Mouse (Mus musculus) stomach, embryonic 14.5 days (tissue): ENCODE data around the gene Slamf6. TPM values are rescaled to one million over a fixed set of nuclear protein-coding genes. Genes with fewer than 3 reads are reported as not detected.

Experiments
- ATAC-seq: fragments of 200-750 bp; cut with Nextera tagmentation; 2 replicates; pipeline ENCODE4 v1.8.0; 2017; ENCODE audit warnings: low read depth, moderate TSS enrichment; ENCODE audit not compliant: insufficient number of reproducible peaks, insufficient read depth, low FRiP score
- H3K27ac ChIP-seq: fragments of 300-500 bp; sonication (generic); 2 replicates; pipeline ENCODE4 v1.5.1; 2014; ENCODE audit warnings: mild to moderate bottlenecking, low read length, moderate library complexity, mixed read lengths
- H3K27me3 ChIP-seq: fragments of 300-500 bp; sonication (generic); 2 replicates; pipeline ENCODE4 v1.6.1; 2014; ENCODE audit warnings: low read length, control low read depth, mixed read lengths; ENCODE audit not compliant: control insufficient read depth, insufficient read depth
- H3K36me3 ChIP-seq: fragments of 300-500 bp; sonication (generic); 2 replicates; pipeline ENCODE4 v1.6.1; 2014; ENCODE audit warnings: mild to moderate bottlenecking, control low read depth, low read length, moderate library complexity, mixed read lengths; ENCODE audit not compliant: control insufficient read depth, insufficient read depth
- H3K4me1 ChIP-seq: fragments of 300-500 bp; sonication (generic); 2 replicates; pipeline ENCODE4 v1.6.1; 2014; ENCODE audit warnings: low read length, control low read depth, mixed read lengths; ENCODE audit not compliant: control insufficient read depth, insufficient read depth
- H3K4me2 ChIP-seq: fragments of 300-500 bp; sonication (generic); replicated peaks from 2 replicates; pipeline ENCODE4 v1.6.1; 2014; ENCODE audit warnings: low read depth, low read length, control low read depth
- H3K4me3 ChIP-seq: fragments of 300-500 bp; sonication (generic); 2 replicates; pipeline ENCODE4 v1.5.1; 2014; ENCODE audit warnings: low read depth, low read length, control low read depth
- H3K9ac ChIP-seq: fragments of 300-500 bp; sonication (generic); replicated peaks from 2 replicates; pipeline ENCODE4 v1.6.1; 2014; ENCODE audit warnings: low read depth, mild to moderate bottlenecking, control low read depth, low read length, moderate library complexity, mixed read lengths
- H3K9me3 ChIP-seq: fragments of 300-500 bp; sonication (generic); 2 replicates; pipeline ENCODE4 v1.6.1; 2016; ENCODE audit warnings: low read depth, low read length, control low read depth; ENCODE audit not compliant: control insufficient read depth
- WGBS: fragments of 180-500 bp; shearing (Covaris S2); extraction: QIAGEN DNeasy Blood & Tissue Kit; methylation state at CpG from one replicate; pipeline ENCODE4 v1.1.7; 2014; 5-methylcytosine and 5-hydroxymethylcytosine counted together
- polyA plus RNA-seq: library from polyadenylated mRNA; unstranded; fragments of >200 nt; fragmentation: Nextera tagmentation; extraction: Ambion mirVana; gene quantifications from 2 replicates; pipeline ENCODE4 v1.2.1, GENCODE M21; 2014

The Slamf6 gene
- polyA plus RNA-seq, 1 experiment from 2014 or later = not detected

- no peak overlapping the region for H3K9ac ChIP-seq
- WGBS = 78% methylated on average over 7 of the region's 7 CpGs
- H3K4me2 ChIP-seq = no peak overlapping the region
- no peak overlapping the region for H3K4me3 ChIP-seq
- H3K9me3 ChIP-seq = no peaks in the 10 kb centered on the region
- H3K27ac ChIP-seq = no peak overlapping the region
- ATAC-seq = no peak
- no peaks in the 10 kb centered on the region for H3K4me1 ChIP-seq
- no peaks in the 10 kb centered on the region for H3K27me3 ChIP-seq
- H3K36me3 ChIP-seq = peaks cover 2% of the 10 kb centered on the region; the same call in 1 of the 2 replicates
These were observed 79.4 kb downstream of the Slamf6 start for GRCm38 (mm10) chr1:171996701-171997100.

GRCm38 (mm10) chr1:171998820-171999597 lies 81.7 kb downstream of the Slamf6 start:
- Histone ChIP-seq H3K4me1 (no peaks in the 10 kb centered on the region), H3K4me2 (no peak overlapping the region), H3K27me3 (no peaks in the 10 kb centered on the region), H3K27ac (no peak overlapping the region), H3K4me3 (no peak overlapping the region), H3K36me3 (peaks cover 9% of the 10 kb centered on the region; the same call in 1 of the 2 replicates), H3K9ac (no peak overlapping the region), H3K9me3 (no peaks in the 10 kb centered on the region)
- no peak for ATAC-seq
- WGBS = 92% methylated on average over 13 of the region's 13 CpGs

GRCm38 (mm10) chr1:172000641-172001040 lies 83.3 kb downstream of the Slamf6 start:
- Histone ChIP-seq H3K4me1 (no peaks in the 10 kb centered on the region), H3K27me3 (no peaks in the 10 kb centered on the region), H3K4me2 (no peak overlapping the region), H3K9ac (no peak overlapping the region), H3K4me3 (no peak overlapping the region), H3K36me3 (peaks cover 21% of the 10 kb centered on the region), H3K27ac (no peak overlapping the region), H3K9me3 (no peaks in the 10 kb centered on the region)
- no peak for ATAC-seq
- 40% methylated on average over 3 of the region's 3 CpGs for WGBS

- Histone ChIP-seq H3K4me1 (no peaks in the 10 kb centered on the region), H3K9ac (no peak overlapping the region), H3K4me2 (no peak overlapping the region), H3K27ac (no peak overlapping the region), H3K9me3 (no peaks in the 10 kb centered on the region), H3K27me3 (no peaks in the 10 kb centered on the region), H3K4me3 (no peak overlapping the region), H3K36me3 (peaks cover 30% of the 10 kb centered on the region)
- ATAC-seq = no peak
- 68% methylated on average over 12 of the region's 12 CpGs for WGBS
These were observed 84.3 kb downstream of the Slamf6 start for GRCm38 (mm10) chr1:172001665-172002064.

Other genes with a start within 250 kb of the Slamf6 start
- gene Cd48, start 235.5 kb upstream of the Slamf6 start, polyA plus RNA-seq = 2.5 and 3.2 TPM in 2 replicates
- gene Slamf1, start 150.4 kb upstream of the Slamf6 start, polyA plus RNA-seq = 0.06 and 0.19 TPM in 2 replicates
- gene Cd84, start 77.8 kb upstream of the Slamf6 start, polyA plus RNA-seq = 1.1 and 2.1 TPM in 2 replicates
- gene Gm10521, start 21.9 kb upstream of the Slamf6 start, polyA plus RNA-seq = not detected in 2 replicates
- 17.1 and 18.4 TPM in 2 replicates for gene Vangl2, start 110.9 kb downstream of the Slamf6 start, polyA plus RNA-seq
- gene Nhlh1, start 140.1 kb downstream of the Slamf6 start, polyA plus RNA-seq = not detected in 2 replicates
- gene Copa, start 165.0 kb downstream of the Slamf6 start, polyA plus RNA-seq = 182 and 195 TPM in 2 replicates
- gene Ncstn, start 165.3 kb downstream of the Slamf6 start, polyA plus RNA-seq = 139 and 140 TPM in 2 replicates
- gene Pex19, start 209.2 kb downstream of the Slamf6 start, polyA plus RNA-seq = 125 and 135 TPM in 2 replicates
- 116 TPM in 2 replicates for gene Dcaf8, start 230.6 kb downstream of the Slamf6 start, polyA plus RNA-seq